Mouse (Mus musculus) small intestine, adult 2 months (tissue): ENCODE results near the gene Ppp6r1. TPM values are rescaled to one million over a fixed set of nuclear protein-coding genes. Genes with fewer than 3 reads are reported as not detected.

Experiments
- H3K27ac ChIP-seq: fragments of 200-500 bp; 2 replicates; pipeline ENCODE4 v1.5.1; 2012; ENCODE audit warnings: low read depth, low read length, control low read depth, inconsistent platforms; ENCODE audit not compliant: insufficient read depth
- H3K27me3 ChIP-seq: fragments of 200-500 bp; 2 replicates; pipeline ENCODE4 v1.6.1; 2012; ENCODE audit warnings: mild to moderate bottlenecking, moderate library complexity, low read length, inconsistent platforms; ENCODE audit not compliant: control insufficient read depth, insufficient read depth
- H3K36me3 ChIP-seq: fragments of 200-500 bp; 2 replicates; pipeline ENCODE4 v1.6.1; 2012; ENCODE audit warnings: mild to moderate bottlenecking, low read length, control low read depth, inconsistent platforms; ENCODE audit not compliant: control insufficient read depth, insufficient read depth
- H3K4me1 ChIP-seq: fragments of 200-500 bp; 2 replicates; pipeline ENCODE4 v1.6.1; 2012; ENCODE audit warnings: low read length, inconsistent platforms, mixed read lengths; ENCODE audit not compliant: control insufficient read depth, insufficient read depth, insufficient read length
- H3K4me3 ChIP-seq: fragments of 200-500 bp; 2 replicates; pipeline ENCODE4 v1.5.1; 2012; ENCODE audit warnings: low read depth, mild to moderate bottlenecking, control low read depth, inconsistent platforms, low read length, moderate library complexity
- CTCF ChIP-seq: fragments of 200-500 bp; IDR thresholded peaks from 2 replicates; pipeline ENCODE4 v1.5.1; 2012; ENCODE audit warnings: low read depth, mild to moderate bottlenecking, control low read depth, inconsistent platforms, low read length, moderate library complexity, mixed read lengths; ENCODE audit not compliant: insufficient replicate concordance, insufficient read length; ENCODE audit errors: extremely low read depth
- POLR2A ChIP-seq: fragments of 200-500 bp; IDR thresholded peaks from 2 replicates; pipeline ENCODE4 v1.6.1; 2012; ENCODE audit warnings: low read depth, mild to moderate bottlenecking, control low read depth, inconsistent platforms, low read length, moderate library complexity
- WGBS: fragments of 180-500 bp; shearing (Covaris S2); methylation state at CpG from one replicate; pipeline ENCODE4 v1.1.7; 2018; 5-methylcytosine and 5-hydroxymethylcytosine counted together
- polyA plus RNA-seq: library from polyadenylated mRNA; depleted of rRNA; stranded (reverse); fragments of >200 nt; gene quantifications from 2 replicates; pipeline ENCODE4 v1.2.3, GENCODE M21; 2012

Gene Ppp6r1
- polyA plus RNA-seq, 1 experiment = 142 TPM

DNA sequence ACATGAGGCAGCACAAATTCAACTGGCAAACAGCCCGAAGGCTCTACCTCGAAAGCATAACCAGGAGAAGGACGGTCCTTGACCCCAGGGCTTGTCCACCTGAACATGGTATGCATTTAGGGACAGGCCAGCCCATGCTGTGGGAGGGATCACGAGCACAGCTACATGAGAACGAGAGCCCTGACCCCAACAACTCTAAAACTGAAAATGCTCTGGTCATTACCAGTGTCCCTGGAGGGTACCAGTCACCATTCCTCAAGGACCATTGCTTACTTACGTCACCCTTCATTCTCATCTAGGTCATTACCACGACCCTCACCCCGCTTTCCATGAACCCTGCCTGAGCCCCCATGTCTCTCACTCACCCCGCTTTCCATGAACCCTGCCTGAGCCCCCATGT lies 10.3 kb upstream of the Ppp6r1 start:
- 96% methylated on average over 9 of the region's 9 CpGs for WGBS

DNA sequence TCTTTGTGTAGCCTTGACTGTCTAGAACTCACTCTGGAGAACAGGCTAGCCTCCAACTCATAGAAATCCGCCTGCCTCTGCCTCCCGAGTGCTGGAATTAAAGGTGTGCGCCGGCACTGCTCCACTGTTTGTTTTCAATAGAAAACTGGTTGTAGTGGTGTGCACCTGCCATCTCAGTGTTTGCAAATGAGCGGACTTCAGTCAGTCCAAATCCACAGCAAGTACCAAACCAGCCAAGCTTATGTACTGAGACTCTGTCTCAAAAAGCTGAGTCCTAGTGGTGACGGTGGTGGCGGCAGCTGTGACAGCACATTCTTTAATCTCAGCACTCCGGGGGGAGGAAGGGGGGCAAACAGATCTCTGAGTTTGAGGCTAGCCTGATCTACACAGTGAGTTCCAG lies 9.7 kb upstream of the Ppp6r1 start:
- WGBS = 96% methylated on average over 8 of the region's 8 CpGs
- peaks cover 12% of the 10 kb centered on the region for H3K36me3 ChIP-seq
- peaks cover under 1% of the 10 kb centered on the region; the same call in 1 of the 2 replicates for H3K4me1 ChIP-seq
- H3K27me3 ChIP-seq = no peaks in the 10 kb centered on the region
- H3K27ac ChIP-seq = no peak overlapping the region
- TF ChIP-seq CTCF = no peak
- no peak overlapping the region for H3K4me3 ChIP-seq

More for the DNA sequence above, 10.3 kb upstream of the Ppp6r1 start:
- TF ChIP-seq CTCF (no peak), POLR2A (no peak)
- Histone ChIP-seq H3K27me3 (no peaks in the 10 kb centered on the region), H3K36me3 (peaks cover 11% of the 10 kb centered on the region), H3K4me1 (no peaks in the 10 kb centered on the region; the same call in 1 of the 2 replicates), H3K27ac (no peak overlapping the region), H3K4me3 (no peak overlapping the region)

DNA sequence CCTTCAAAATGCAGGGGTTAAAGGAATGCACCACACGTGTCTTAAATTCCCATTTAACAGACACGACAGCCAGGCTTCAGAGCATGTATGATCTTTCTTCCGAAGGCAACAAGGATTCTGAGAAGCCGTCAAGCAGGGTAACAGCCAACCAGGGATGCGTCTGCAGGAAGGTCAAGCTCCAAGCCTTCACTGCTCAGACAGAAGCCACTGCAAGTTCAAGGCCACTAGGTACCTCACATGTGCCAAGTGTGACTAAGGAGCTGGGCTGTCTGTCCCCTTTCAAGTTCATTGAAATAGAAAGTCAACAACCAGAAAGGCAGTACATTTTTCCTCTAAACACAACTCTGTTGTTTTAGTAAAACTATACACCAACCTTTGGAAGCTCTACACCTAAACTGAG lies 8.1 kb upstream of the Ppp6r1 start:
- Histone ChIP-seq H3K4me3 (no peak overlapping the region), H3K4me1 (peaks cover 5% of the 10 kb centered on the region; the same call in 1 of the 2 replicates), H3K36me3 (peaks cover 12% of the 10 kb centered on the region), H3K27me3 (no peaks in the 10 kb centered on the region), H3K27ac (no peak overlapping the region)
- TF ChIP-seq POLR2A (no peak), CTCF (no peak)
- 97% methylated on average over 5 of the region's 5 CpGs for WGBS

DNA sequence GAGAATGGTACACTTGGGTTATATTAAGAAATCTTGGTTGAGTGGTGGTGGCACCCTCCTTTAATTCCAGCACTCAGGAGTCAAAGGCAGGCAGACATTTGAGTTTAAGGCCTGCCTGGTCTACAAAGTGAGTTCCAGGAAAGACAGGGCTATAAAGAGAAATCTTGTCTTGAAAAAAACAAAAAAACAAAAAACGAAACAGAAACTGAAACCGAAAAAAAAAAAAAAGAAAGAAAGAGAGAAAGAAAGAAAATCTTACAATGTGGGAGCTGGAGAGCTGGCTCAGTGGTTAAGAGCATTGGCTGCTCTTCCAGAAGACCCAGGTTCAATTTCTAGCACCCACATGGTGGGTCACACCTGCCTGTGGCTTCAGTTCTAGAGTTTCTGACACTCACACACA lies 4.9 kb upstream of the Ppp6r1 start:
- TF ChIP-seq POLR2A (no peak), CTCF (no peak)
- whole genome bisulfite sequencing = 57% methylated on average over 2 of the region's 2 CpGs
- Histone ChIP-seq H3K4me1 (peaks cover 7% of the 10 kb centered on the region; the same call in 1 of the 2 replicates), H3K27ac (no peak overlapping the region), H3K4me3 (no peak overlapping the region), H3K36me3 (peaks cover 7% of the 10 kb centered on the region), H3K27me3 (no peaks in the 10 kb centered on the region)

DNA sequence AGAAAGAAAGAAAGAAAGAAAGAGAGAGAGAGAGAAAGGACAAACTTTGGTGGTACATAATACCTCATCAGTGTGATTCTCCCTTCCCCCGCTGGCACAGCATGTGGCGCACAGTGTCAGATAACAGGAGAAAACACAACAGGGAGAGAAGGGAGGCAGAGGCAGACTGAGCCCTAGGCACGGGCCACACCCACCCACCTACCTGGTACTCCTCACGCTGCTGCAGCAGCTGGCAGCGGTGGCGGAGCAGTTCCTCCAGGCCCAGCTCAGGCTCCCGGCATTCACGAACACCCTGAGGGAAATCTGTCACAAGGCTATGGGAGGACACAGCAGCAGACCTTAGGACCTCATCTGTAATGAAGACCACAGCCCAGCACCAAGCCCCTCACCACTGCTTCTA lies 4.4 kb upstream of the Ppp6r1 start:
- TF ChIP-seq POLR2A (no peak), CTCF (no peak)
- 87% methylated on average over 8 of the region's 8 CpGs for WGBS
- Histone ChIP-seq H3K4me3 (no peak overlapping the region), H3K27me3 (no peaks in the 10 kb centered on the region), H3K36me3 (peaks cover 7% of the 10 kb centered on the region), H3K27ac (no peak overlapping the region), H3K4me1 (peaks cover 7% of the 10 kb centered on the region; the same call in 1 of the 2 replicates)

DNA sequence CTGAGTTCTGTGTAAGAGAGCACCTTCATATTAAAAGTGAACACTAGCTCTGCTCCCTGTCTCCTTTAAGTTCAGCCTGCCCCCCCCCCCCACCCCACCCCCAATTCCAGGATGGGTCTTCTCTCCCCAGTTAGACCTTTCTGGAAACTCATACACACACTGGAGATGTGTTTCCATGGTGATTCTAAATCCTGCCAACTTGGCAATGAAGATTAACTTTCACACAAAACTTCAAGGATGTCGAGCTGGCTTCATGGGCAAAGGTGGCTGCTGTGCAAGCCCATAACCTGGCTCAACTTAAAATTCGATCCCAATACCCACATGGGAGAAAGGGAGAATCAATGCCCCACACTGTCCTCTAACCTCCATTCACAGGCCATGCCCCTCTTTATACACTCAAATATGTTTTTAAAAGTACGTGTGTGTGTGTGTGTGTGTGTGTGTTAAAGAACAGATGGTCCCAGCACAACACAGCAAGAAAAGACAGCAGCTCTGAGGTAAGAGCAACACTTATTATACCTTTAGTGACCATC lies 1.2 kb upstream of the Ppp6r1 start:
- Histone ChIP-seq H3K4me3 (no peak overlapping the region), H3K4me1 (peaks cover 20% of the 10 kb centered on the region; the same call in 1 of the 2 replicates), H3K36me3 (peaks cover 3% of the 10 kb centered on the region; the same call in 1 of the 2 replicates), H3K27ac (0 out of 2 replicates have a peak overlapping the region, but pooled peaks have one; percentile 87), H3K27me3 (no peaks in the 10 kb centered on the region)
- TF ChIP-seq POLR2A (no peak), CTCF (no peak)
- 56% methylated on average over 3 of the region's 3 CpGs for WGBS

DNA sequence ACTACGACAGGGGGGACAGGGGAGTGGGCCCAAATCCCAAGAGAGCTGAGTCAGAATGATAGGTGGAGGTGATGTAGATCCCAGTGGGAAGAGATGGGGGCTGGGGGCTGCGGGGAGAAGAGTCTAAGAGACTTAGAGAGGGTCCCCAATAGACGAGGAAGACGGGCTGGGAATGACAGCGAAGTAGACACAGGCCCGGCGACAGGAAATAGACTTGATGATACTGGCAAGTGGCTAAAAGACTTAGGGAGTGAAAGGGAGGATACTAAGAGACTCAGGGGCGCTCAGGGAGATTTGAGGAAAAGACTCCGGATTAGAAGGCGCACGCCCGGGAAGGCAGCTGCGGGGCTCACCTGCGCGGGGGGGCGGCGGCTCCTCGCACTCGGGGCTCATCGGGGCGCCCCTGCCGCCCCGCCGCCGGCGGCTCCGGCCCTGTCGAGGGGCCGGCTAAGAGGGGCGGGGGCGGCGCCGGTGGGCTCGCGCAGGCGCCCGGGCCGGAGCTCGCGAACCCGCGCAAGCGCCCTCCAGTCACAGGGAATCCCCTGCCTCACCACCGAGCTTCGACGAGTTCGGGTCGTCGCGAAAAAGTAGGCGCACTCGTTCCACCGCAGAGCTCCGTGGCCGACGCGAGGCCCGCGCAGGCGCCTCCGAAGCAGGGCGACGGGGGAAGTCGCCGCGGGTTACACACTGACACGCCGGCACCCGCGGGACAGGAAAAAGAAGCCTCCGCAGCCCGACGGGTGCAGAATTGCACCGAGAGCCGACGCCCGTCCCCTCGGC lies 501 bp downstream of the Ppp6r1 start:
- peaks cover 3% of the 10 kb centered on the region; the same call in 1 of the 2 replicates for H3K36me3 ChIP-seq
- TF ChIP-seq CTCF = no peak
- no peak for TF ChIP-seq POLR2A
- H3K4me1 ChIP-seq = peaks cover 25% of the 10 kb centered on the region; the same call in 1 of the 2 replicates
- peak overlapping the region; percentile 93 for H3K4me3 ChIP-seq
- H3K27me3 ChIP-seq = no peaks in the 10 kb centered on the region
- H3K27ac ChIP-seq = peak overlapping the region; percentile 85
- under 1% methylated on average over 78 of the region's 78 CpGs for WGBS
